Mouse (Mus musculus) ES-E14 (cell line): Measurements from ENCODE around the gene Ackr1. TPM values are rescaled to one million over a fixed set of nuclear protein-coding genes. Genes with fewer than 3 reads are reported as not detected.
A peak's percentile ranks its signal among the peaks of the same experiment; 100 is the strongest.

Experiments
- DNase-seq: peaks from one replicate; pipeline ENCODE4 v3.0.0-alpha.2; 2013; ENCODE audit warnings: low read depth, low spot score
- H3K27ac ChIP-seq: 2 replicates; pipeline ENCODE4 v1.5.1; 2012; ENCODE audit warnings: low read depth, mild to moderate bottlenecking, low read length, moderate library complexity, mixed read lengths; ENCODE audit not compliant: poor library complexity, insufficient read depth, severe bottlenecking
- H3K36me3 ChIP-seq: 2 replicates; pipeline ENCODE4 v1.6.1; 2012; ENCODE audit warnings: mild to moderate bottlenecking, low read length, moderate library complexity, mixed read lengths; ENCODE audit not compliant: control insufficient read depth, poor library complexity, insufficient read depth, severe bottlenecking
- H3K4me1 ChIP-seq, 2 experiments: fragments of 150-350 bp in 1 of 2; sonication (generic) in 1 of 2; 2 replicates each; pipeline ENCODE4 v1.6.1; 2012; ENCODE audit warnings: low read length in 2 of 2, mild to moderate bottlenecking in 1 of 2, mixed read lengths in 1 of 2; ENCODE audit not compliant: control insufficient read depth in 2 of 2, insufficient read depth in 2 of 2, poor library complexity in 1 of 2
- H3K4me3 ChIP-seq, 2 experiments: fragments of 150-350 bp in 1 of 2; sonication (generic) in 1 of 2; 2 replicates each; pipeline ENCODE4 v1.5.1; 2012; ENCODE audit warnings: low read length in 2 of 2, low read depth in 1 of 2, mild to moderate bottlenecking in 1 of 2, mixed read lengths in 1 of 2; ENCODE audit not compliant: insufficient read depth in 1 of 2, poor library complexity in 1 of 2, severe bottlenecking in 1 of 2
- H3K9ac ChIP-seq: 2 replicates; pipeline ENCODE4 v1.6.1; 2012; ENCODE audit warnings: low read depth, mild to moderate bottlenecking, low read length, mixed read lengths; ENCODE audit not compliant: poor library complexity, insufficient read depth, severe bottlenecking
- H3K9me3 ChIP-seq: fragments of 150-350 bp; sonication (generic); 2 replicates; pipeline ENCODE4 v1.6.1; 2012; ENCODE audit warnings: low read depth, mild to moderate bottlenecking, low read length; ENCODE audit not compliant: control insufficient read depth, insufficient read depth
- CHD2 ChIP-seq: IDR thresholded peaks from 2 replicates; pipeline ENCODE4 v1.6.1; 2014; ENCODE audit warnings: mild to moderate bottlenecking, low read depth, low read length, inconsistent platforms
- HCFC1 ChIP-seq: IDR thresholded peaks from 2 replicates; pipeline ENCODE4 v1.6.1; 2012; ENCODE audit warnings: low read length, inconsistent platforms, borderline replicate concordance; ENCODE audit not compliant: insufficient read depth
- MAFK ChIP-seq: IDR thresholded peaks from 2 replicates; pipeline ENCODE4 v1.6.1; 2014; ENCODE audit warnings: mild to moderate bottlenecking, low read depth, low read length, inconsistent platforms; ENCODE audit not compliant: insufficient read depth
- ZC3H11A ChIP-seq: IDR thresholded peaks from 2 replicates; pipeline ENCODE4 v1.6.1; 2012; ENCODE audit warnings: low read depth, mild to moderate bottlenecking, inconsistent platforms, low read length, borderline replicate concordance
- ZNF384 ChIP-seq: IDR thresholded peaks from 2 replicates; pipeline ENCODE4 v1.6.1; 2012; ENCODE audit warnings: low read depth, low read length, inconsistent platforms
- in situ Hi-C, 2 experiments: fragments of 600-800 bp; cut with MboI; formaldehyde crosslinking; loops; one replicate each; pipeline ENCODE4 v1.15.1; 2025; ENCODE audit warnings: low sequenced_read_pairs in 2 of 2, inconsistent platforms in 1 of 2; ENCODE audit not compliant: unreplicated experiment in 2 of 2
- total RNA-seq: library from RNA; depleted of rRNA; stranded (reverse); fragments of 300-350 nt; gene quantifications from 2 replicates; pipeline ENCODE4 v1.2.3, GENCODE M21; 2012

The Ackr1 gene
- total RNA-seq, 1 experiment = not detected

- no peak overlapping the region for H3K27ac ChIP-seq
- no peaks in the 10 kb centered on the region for H3K36me3 ChIP-seq
- no peak for TF ChIP-seq HCFC1
- no peak for TF ChIP-seq CHD2
- TF ChIP-seq ZNF384 = no peak
- no peak for TF ChIP-seq ZC3H11A
- TF ChIP-seq MAFK = no peak
- no peaks in the 10 kb centered on the region for H3K9me3 ChIP-seq
- peaks cover 0 to 10% of the 10 kb centered on the region in 2 experiments; a peak in 2 of 4 replicates for H3K4me1 ChIP-seq
- DNase-seq = no peak
- H3K4me3 ChIP-seq = no peak overlapping the region
- no peak overlapping the region for H3K9ac ChIP-seq
- in situ Hi-C loops = no loop called here
Observed at GRCm38 (mm10) chr1:173343934-173344333, 10.4 kb upstream of the Ackr1 start.

GRCm38 (mm10) chr1:173342425-173342824 lies 8.9 kb upstream of the Ackr1 start:
- no peaks in the 10 kb centered on the region for H3K9me3 ChIP-seq
- TF ChIP-seq HCFC1 (no peak), CHD2 (no peak), ZC3H11A (no peak), MAFK (no peak), ZNF384 (no peak)
- H3K27ac ChIP-seq = no peak overlapping the region
- H3K36me3 ChIP-seq = no peaks in the 10 kb centered on the region
- in situ Hi-C loops = no loop called here
- DNase-seq = no peak
- no peak overlapping the region for H3K9ac ChIP-seq
- H3K4me1 ChIP-seq = peaks cover 0 to 1% of the 10 kb centered on the region in 2 experiments; a peak in 1 of 4 replicates
- no peak overlapping the region for H3K4me3 ChIP-seq

- H3K4me3 ChIP-seq = no peak overlapping the region
- TF ChIP-seq MAFK = no peak
- no peak for TF ChIP-seq HCFC1
- no peak for TF ChIP-seq ZC3H11A
- no peak for TF ChIP-seq ZNF384
- TF ChIP-seq CHD2 = no peak
- H3K4me1 ChIP-seq = peaks cover 0 to 6% of the 10 kb centered on the region in 2 experiments; a peak in 1 of 4 replicates
- no peak overlapping the region for H3K9ac ChIP-seq
- in situ Hi-C loops = no loop called here
- H3K36me3 ChIP-seq = no peaks in the 10 kb centered on the region
- DNase-seq = peak; percentile 51
- no peaks in the 10 kb centered on the region for H3K9me3 ChIP-seq
- no peak overlapping the region for H3K27ac ChIP-seq
Observed at GRCm38 (mm10) chr1:173339543-173339942, 6.0 kb upstream of the Ackr1 start.

- no peaks in the 10 kb centered on the region for H3K9me3 ChIP-seq
- H3K27ac ChIP-seq = no peak overlapping the region
- in situ Hi-C loops = no loop called here
- H3K9ac ChIP-seq = no peak overlapping the region
- peaks cover 0 to 6% of the 10 kb centered on the region in 2 experiments; a peak in 1 of 4 replicates for H3K4me1 ChIP-seq
- no peak overlapping the region for H3K4me3 ChIP-seq
- TF ChIP-seq HCFC1 = no peak
- TF ChIP-seq CHD2 = no peak
- no peak for TF ChIP-seq ZC3H11A
- TF ChIP-seq MAFK = no peak
- no peak for TF ChIP-seq ZNF384
- no peak for DNase-seq
- H3K36me3 ChIP-seq = no peaks in the 10 kb centered on the region
Observed at GRCm38 (mm10) chr1:173337008-173337407, 3.5 kb upstream of the Ackr1 start.
